8 mouse cellular contexts compared by ENCODE assay signal in genomic region chr16:29943963-29944860, GRCm38 (mm10).
DNase-seq lines count a peak whose midpoint lies in the region; ATAC-seq and TF ChIP-seq lines count a peak whose summit lies in the region.

No protein-coding gene starts in this region.

- TF ChIP-seq CTCF in lung, embryonic 14.5 days (IDR thresholded peaks at IDR 0.05; ENCODE audit: low read depth), result no peak

- H3K27me3 ChIP-seq in lung, embryonic 14.5 days (ENCODE audit: insufficient read depth, low read length), result no peaks in the 10 kb centered on the region

- H3K4me1 ChIP-seq in lung, embryonic 14.5 days (ENCODE audit: insufficient read depth), result peaks cover 31% of the 10 kb centered on the region

- WGBS in lung, embryonic 14.5 days, result 61% methylated on average over 10 of the region's 10 CpGs

- H3K4me3 ChIP-seq in lung, embryonic 14.5 days (ENCODE audit: low read depth, low read length), result no peak overlapping the region

- intact Hi-C loops in left cerebral cortex, postnatal 4 days (cut with DNase I), result no loop called here
- intact Hi-C loops in left cerebral cortex, postnatal 25 days (cut with DNase I), result no loop called here
- intact Hi-C loops in heart, postnatal 14 days (cut with DNase I), result loop anchor here (2.0 to 5.0 kb wide), 2 partner anchors 212 to 243 kb away; no protein-coding TSS in a partner anchor

- peak; percentile 19; the same call in 1 of the 2 replicates for ATAC-seq in lung, embryonic 14.5 days (ENCODE audit: insufficient read depth)

- no peaks in the 10 kb centered on the region for H3K9me3 ChIP-seq in lung, embryonic 14.5 days (ENCODE audit: low read depth, low read length)

- peak; percentile 72 for DNase-seq in left cerebral cortex, postnatal 4 days
- no peak for DNase-seq in left cerebral cortex, postnatal 25 days (ENCODE audit: low spot score in 2 of 2)
- peak; percentile 52 for DNase-seq in cerebellum, adult 9-10 months
- DNase-seq in heart, postnatal 14 days, result peak; percentile 91 to 92
- peak; percentile 90 for DNase-seq in lung, embryonic 14.5 days
- peak; percentile 53 for DNase-seq in urinary bladder, postnatal 10 days (ENCODE audit: low spot score)
- no peak for DNase-seq in thymus, postnatal 25 days
- DNase-seq in left cerebral cortex, adult 11 months (ENCODE audit: low spot score), result no peak

- H3K9ac ChIP-seq in lung, embryonic 14.5 days, result no peak overlapping the region

- H3K4me2 ChIP-seq in lung, embryonic 14.5 days, result no peak overlapping the region

- no peaks in the 10 kb centered on the region for H3K36me3 ChIP-seq in lung, embryonic 14.5 days (ENCODE audit: insufficient read depth)

- H3K27ac ChIP-seq in lung, embryonic 14.5 days (ENCODE audit: low read depth), result 0 out of 2 replicates have a peak overlapping the region, but pooled peaks have one; percentile 36

Comparison
In these comparisons a context has a peak if more than half of its experiments do, and no peak if none do; other contexts are left out.
1. DNase-seq: peak in left cerebral cortex, postnatal 4 days (single experiment), cerebellum, adult 9-10 months (single experiment), heart, postnatal 14 days (2 of 2), lung, embryonic 14.5 days (single experiment) and urinary bladder, postnatal 10 days (single experiment); none in left cerebral cortex, postnatal 25 days (0 of 2), thymus, postnatal 25 days (single experiment) and left cerebral cortex, adult 11 months (single experiment).